Mouse (Mus musculus) cerebellum, adult 11-12 months (tissue): ENCODE measurements at regions not wholly inside any gene's neighbourhood (a gene's known extent, or its start where the extent isn't known, plus 50 kb on each side); places are given as distances from the start of the nearest gene placed in this dataset.

ENCODE experiments used
- DNase-seq: peaks from one replicate; pipeline ENCODE4 v3.0.0; 2022

GRCm38 (mm10) chr8:91996305-91997022, 194.6 kb upstream of the Irx3 start:
- no peak for DNase-seq

DNA sequence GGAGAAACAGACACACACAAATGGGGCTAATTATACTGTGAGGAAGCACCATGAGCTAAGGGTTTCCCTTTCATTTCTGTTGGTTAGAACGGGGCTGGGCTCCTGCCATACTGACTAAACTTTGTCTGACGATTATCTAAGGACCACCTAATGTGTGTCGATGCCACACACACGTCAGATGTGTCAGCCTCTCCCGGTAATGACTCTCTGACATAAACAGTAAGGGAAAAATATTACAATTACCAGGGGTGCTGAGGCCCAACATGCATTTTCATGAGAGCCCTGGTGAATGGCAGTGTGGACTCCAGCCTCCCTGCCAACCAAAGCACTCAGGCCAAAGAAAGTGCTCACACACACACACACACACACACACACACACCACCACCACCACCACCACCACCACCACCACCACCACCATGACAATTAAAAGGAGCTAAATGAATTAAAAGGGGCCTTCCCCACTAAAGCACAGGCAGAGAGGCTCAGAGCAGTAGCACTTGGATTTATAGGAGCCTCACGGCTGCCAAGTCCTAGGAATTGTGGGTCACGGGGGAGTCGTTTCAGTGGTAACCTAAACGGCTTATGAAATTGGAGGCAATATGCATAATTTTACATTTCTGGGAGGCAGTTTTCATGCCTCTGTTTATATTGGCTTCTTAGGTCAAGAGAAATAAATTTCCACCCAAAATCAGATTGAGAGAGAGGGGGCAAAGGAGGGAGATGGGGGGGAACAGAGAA, 193.7 kb upstream of the Irx3 start:
- no peak for DNase-seq

GRCm38 (mm10) chr8:91991542-91992452, 189.9 kb upstream of the Irx3 start:
- DNase-seq, result no peak

DNA sequence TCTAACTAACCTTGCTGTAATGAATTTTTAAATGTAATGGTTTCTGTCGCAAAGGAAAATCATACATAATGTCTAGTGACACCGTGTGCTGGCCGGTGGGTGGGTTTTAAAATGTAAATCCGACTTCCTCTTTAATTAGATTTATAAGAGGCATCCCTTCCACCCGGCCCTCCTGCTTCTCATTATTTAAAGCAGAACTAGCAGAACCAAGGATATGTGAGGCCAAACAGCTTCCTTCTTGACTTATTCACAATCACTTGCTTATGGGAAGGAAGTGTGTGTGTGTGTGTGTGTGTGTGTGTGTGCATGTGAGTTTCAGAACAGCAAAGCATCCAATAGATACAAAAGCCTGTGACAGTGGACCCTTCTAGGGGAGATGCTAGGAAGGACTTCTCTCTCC, 189.1 kb upstream of the Irx3 start:
- no peak for DNase-seq

DNA sequence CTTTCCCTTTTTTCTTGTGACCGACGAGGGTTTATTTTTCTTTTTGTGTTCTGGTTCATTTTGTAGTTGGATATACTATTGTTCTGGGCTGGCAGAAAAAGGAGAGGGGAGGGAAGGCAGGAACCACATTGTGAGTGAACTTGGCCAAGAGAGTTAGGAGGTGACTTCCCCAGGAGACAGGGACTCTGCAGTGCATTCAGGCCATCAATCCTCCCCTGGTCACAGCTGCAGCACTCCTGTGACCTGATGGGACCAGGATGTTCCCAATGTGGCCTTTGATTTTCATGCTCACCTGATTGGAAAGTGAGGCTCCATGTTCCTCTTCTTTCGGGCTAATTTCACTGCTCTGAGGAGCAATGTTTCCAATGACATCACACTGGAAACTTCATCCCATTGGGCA, 188.2 kb upstream of the Irx3 start:
- no peak for DNase-seq

DNA sequence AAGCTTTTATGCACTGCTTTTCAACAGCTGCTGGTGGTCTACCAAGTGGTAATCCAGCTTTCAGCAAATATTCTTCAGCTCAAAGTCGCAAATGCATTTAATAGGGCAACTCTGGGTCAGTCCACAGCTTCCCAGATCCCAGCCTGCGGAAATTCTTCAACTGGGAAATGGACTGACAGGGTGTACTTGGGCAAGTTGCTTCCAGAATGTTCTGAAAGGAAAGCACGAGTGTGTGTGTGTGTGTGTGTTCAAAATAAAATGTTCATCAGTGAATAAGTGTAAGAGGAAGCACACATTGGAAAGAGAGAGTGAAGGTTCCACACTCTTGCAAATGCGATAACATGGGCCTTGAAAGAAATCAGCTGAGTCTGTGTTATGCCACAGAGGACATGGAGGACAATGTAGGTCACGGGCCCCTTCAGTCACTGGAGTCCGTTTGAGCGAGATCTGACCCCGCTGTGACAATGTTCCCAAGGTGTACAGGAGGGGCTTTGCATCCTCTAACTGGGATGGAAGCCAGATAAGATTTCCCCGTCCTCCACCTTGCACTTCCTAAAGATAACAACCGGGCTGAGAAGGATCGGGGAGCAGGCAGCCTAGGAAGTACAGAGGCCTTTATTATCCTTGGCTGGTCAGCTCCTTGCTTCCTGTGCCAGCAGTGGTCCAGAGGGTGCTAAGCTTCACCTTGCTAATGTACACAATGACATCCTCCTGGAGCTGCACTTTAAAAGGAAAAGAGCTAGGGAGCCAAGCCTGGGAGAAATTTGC, 187.2 kb upstream of the Irx3 start:
- no peak for DNase-seq

DNA sequence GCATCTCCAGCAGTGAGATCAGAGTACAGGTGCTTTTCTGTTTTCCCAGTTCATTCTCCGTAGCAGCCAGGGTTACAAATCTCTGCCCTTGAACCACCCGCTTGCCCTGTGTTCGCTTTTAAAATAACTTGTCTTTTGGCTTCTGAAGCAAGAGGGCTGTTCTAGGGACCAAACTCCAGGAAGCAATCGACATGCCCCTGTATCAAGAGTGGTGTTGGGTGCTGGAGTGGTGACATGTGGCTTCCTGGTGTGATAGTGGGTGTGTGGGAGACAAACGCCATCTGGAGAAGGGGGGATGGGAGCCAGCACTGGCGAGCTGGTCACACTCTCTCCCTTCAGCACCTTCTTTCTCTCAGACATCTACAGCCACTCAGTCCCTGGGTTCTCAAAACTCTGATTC, 186.0 kb upstream of the Irx3 start:
- no peak for DNase-seq

DNA sequence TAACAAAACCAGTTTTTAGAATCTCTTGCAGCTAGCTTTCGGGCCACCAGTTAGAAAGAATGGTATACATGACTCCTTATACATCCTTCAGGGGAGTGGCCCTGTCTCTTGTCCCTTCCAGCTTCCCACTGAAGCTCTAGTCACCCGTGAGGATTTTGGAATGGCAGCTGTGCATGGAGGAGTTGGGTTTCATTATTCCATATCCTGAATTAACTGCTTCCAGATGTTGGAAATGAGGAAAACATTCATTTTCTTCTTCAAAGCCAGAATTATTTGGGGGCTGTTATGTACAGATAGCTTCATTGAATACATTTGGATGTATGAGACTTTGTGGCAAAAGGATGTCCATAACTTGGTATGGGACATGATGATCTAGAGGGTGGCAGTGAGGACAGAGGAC, 181.3 kb upstream of the Irx3 start:
- no peak for DNase-seq

GRCm38 (mm10) chr8:91976900-91977585, 175.2 kb upstream of the Irx3 start:
- DNase-seq, result no peak

DNA sequence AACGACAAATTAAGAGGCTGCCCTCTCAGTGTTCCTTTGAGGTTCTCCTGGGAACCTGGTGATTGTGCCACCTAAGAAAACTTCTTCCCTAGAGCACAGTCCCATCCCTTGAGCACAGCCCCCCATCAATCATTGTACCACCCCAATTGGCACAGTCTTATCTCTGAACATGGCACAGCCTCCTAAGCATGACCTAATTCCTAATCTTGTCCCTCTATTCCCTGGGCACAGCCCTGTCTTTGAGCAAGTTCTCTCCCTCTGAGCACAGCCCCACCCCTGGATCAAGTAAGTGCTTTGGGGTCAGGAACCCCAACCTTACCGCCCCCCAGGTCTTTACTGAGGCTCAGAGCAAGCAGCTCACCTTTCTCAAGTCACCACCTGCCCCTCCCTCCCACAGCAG, 173.6 kb upstream of the Irx3 start:
- no peak for DNase-seq

- no peak for DNase-seq
Observed at GRCm38 (mm10) chr8:91974636-91975035, 172.8 kb upstream of the Irx3 start.

- no peak for DNase-seq
Observed at GRCm38 (mm10) chr8:91973951-91974439, 172.1 kb upstream of the Irx3 start.

DNA sequence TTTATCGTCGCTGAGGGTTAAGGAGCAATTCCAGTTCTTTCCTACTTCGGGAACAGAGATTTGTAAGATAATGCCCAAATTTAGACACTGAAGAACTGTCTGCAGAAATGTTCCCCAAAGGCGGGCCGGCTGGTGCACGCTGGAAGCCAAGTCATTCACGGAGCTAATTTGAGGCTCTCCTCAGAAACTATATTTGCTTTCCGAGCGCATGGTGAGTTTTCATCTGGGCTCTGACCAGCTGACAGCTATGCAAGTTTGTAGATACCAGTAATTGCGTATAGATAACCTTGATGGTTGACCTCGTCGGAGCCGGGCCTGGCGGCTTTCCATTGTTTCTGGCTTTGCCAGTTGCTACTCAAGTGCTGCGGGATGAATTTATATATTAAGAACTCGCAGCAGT, 165.5 kb upstream of the Irx3 start:
- no peak for DNase-seq

GRCm38 (mm10) chr8:91966891-91967370, 165.1 kb upstream of the Irx3 start:
- no peak for DNase-seq

DNA sequence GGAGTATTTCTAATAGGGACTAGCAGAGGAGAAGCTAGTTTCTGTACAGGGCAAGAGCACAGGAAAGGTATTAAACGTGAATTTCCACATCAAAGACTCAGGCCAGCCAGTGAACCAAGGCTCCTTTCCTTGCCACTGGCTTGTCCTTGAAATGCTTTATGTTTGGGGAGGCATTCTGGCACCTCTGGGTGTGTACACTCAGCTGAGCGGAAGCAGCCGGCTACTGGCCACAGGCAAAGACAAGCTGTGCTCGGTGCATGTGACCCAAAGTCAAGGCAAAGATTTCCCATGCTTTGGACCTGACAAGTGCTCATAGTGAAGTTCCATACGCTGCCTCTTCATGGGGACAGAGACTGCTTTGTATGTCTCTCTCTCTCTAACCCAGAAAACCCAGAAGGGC, 159.8 kb upstream of the Irx3 start:
- no peak for DNase-seq

DNA sequence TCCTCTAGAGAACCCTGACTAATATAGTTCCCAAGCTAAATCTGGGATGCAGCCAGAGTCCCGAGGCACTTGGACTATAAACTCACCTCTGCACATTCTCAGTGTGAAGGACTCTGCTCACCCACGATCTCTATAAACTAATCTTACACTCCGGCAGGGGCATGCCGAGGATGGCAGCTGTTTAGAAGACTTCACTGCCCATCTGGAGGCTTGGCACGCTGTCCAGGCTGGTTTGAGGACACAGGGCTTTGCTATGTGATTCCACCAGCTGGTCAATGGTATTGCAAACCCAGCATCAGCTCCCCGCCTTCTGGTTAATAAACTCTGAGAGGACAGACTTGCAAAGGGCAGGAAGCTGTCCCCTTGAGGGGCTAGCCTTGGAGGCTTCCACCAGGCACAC, 153.3 kb upstream of the Irx3 start:
- DNase-seq, result no peak

DNA sequence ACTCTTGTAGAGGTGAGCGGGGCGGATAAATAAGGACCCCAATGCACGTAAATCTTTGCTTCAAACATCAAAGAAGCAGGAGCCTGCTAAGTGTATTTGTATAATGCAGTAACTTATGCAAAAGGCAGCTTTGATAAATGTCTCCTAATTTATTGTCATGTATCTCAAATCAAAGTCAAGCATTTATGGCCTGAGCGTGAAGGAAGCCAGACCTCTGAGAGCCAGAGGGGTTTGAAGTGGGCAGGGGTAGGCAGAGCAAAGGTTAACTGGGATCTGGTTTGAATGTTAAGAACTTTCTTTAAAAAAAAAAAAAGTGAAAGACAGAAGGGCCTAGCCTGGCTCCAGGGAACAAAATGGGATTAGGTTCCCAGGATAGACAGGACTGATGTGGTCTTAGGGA, 151.1 kb upstream of the Irx3 start:
- DNase-seq, result no peak

- DNase-seq, result no peak
Observed at GRCm38 (mm10) chr8:91949110-91949509, 147.2 kb upstream of the Irx3 start.

- no peak for DNase-seq
Observed at GRCm38 (mm10) chr8:91948173-91948940, 146.5 kb upstream of the Irx3 start.

GRCm38 (mm10) chr8:91941005-91941404, 139.1 kb upstream of the Irx3 start:
- no peak for DNase-seq

DNA sequence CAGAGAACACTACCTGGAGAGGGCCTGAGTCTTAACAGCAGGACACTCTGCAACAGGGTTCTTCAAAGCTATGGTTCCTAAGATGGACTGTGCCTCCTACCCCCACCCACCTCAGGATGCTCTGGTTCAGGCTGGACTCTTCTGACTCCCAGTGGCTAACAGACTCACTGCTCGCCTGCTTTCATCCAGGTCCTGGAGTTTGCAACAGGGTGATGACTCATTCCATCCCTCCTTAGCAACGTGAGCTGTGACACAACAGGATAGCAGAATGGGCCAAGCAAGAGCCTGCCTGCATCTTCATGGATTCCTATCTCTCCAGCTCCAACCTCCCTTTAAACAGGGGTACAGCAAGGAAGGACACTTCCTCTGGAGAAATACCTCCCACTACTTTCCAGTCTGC, 135.4 kb upstream of the Irx3 start:
- no peak for DNase-seq
